Mouse (Mus musculus) erythroblast, adult 5-6 weeks (primary cell): Measurements from ENCODE around the gene Atp23. TPM values are rescaled to one million over a fixed set of nuclear protein-coding genes. Genes with fewer than 3 reads are reported as not detected.
A peak's percentile ranks its signal among the peaks of the same experiment; 100 is the strongest.

Source experiments
- ATAC-seq: replicated peaks from 2 replicates; pipeline ENCODE4 v1.8.0; 2016; ENCODE audit warnings: moderate number of reproducible peaks, mild to moderate bottlenecking, moderate TSS enrichment, inconsistent platforms; ENCODE audit not compliant: poor library complexity, low FRiP score, severe bottlenecking
- total RNA-seq, 2 experiments: library from RNA; stranded (forward) in 1 of 2; stranded (reverse) in 1 of 2; fragments of 150-400 nt in 1 of 2; fragments of 200-764, 138-1000 nt in 1 of 2; gene quantifications; 2 replicates each; pipeline versions ENCODE4 v1.2.3 to v1.2.4; 2015 to 2017; ENCODE audit warnings: low replicate concordance in 2 of 2

The Atp23 gene
- total RNA-seq, 2 experiments from 2014 or later: 0.09 to 0.38 TPM

DNA sequence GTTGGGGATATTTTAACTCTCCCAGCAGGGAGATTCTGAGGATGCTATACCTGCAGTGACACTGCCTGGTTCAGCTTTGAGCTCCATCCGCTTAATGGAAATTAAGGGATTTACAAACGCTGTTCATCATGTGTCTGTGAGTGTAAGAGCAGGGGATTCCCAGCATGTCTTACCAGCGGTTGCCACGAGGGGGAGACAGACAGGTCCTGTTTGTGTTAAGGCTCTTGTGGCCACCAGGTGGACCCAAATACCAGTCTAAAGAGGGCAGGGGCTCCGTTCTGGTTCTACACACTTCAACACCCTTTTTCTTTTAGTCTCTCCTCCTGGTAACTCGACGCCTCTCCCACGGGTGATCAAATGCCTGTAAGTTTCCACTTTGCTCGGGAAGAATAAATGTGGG lies 17.9 kb upstream of the Atp23 start:
- peak; percentile 92 for ATAC-seq

DNA sequence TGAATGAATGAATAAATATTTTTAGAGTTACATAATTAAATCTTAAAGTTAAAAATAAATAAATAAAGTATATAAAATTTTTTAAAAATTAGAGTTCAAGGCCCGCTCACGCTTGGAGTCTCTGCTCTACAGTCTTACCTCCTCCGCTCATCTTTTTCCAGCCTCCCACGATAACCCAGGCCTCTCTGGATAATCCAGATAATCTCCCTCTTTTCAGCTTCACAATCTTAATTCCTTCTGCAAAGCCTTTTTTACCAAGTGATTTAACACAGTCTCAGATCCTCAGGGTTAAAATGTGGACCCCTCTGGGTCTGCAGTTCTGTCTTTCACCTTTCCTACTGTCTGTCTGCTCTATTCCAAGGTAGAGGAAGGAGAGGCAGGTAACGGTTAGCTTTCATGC lies 13.1 kb upstream of the Atp23 start:
- no peak for ATAC-seq

DNA sequence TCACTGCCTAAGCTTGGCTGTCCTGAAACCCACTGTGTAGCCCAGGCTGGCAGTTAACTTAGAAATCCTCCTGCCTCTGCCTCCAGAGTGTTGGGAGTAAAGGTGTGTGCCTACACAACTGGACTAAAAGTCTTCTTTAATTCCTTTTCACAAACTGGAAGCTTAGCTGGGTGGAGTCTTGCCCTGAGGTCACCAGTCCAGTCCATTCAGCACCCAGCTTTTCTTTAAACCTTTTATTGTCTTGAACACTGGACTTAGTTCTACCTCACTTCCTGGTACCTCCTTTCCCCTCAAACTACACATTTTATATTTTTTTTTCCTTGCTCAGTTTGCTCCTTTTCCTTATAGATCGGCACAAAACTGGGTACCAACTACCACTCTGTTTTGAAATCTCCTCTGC lies 10.3 kb upstream of the Atp23 start:
- no peak for ATAC-seq

GRCm38 (mm10) chr10:126906811-126907210 lies 5.7 kb upstream of the Atp23 start:
- ATAC-seq: no peak

- ATAC-seq: peak; percentile 94
Measured at GRCm38 (mm10) chr10:126905650-126906075, 4.5 kb upstream of the Atp23 start.

- no peak for ATAC-seq
Measured at GRCm38 (mm10) chr10:126905086-126905485, 3.9 kb upstream of the Atp23 start.

GRCm38 (mm10) chr10:126904221-126904620 lies 3.1 kb upstream of the Atp23 start:
- ATAC-seq: no peak

- ATAC-seq: no peak
Measured at GRCm38 (mm10) chr10:126901488-126901843, 311 bp upstream of the Atp23 start.

DNA sequence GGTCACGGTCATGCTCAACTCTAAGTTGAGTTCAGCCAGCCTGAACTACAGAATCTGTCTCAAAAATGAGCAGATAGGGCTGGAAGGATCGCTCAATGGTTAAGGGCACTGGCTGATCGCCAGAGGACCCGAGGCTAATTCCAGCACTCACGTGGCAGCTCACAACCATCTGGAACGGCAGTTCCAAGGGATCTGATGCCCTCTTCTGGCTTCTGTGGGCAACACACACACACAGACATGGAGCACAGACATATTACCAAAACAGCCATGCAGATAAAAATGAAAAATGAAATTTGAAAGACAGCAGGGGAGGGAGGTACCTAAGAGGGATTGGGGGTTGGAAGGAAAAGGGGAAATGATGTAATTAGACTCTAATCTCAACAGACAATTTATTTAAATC lies 5.3 kb downstream of the Atp23 start:
- ATAC-seq: no peak

DNA sequence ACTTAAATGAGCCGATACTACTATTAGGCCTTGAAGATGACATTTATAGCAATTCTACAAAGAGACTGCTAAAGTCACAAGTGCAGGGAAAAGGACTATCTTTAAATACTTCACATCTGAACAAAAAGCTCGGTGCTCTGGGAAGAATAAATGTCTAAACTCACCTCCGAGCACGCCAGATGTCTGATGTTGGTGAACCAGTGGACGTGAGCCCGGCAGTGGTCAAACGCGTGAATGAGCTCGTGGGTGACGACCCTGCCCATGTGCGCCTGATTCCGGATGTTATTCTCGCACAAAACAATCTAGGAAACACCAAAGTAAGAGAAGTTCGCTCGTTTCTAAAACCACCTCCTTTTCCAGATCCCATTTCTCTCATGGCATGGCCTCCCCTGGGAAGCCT lies 7.1 kb downstream of the Atp23 start:
- no peak for ATAC-seq

- ATAC-seq: no peak
Measured at GRCm38 (mm10) chr10:126893145-126893544, 8.0 kb downstream of the Atp23 start.

DNA sequence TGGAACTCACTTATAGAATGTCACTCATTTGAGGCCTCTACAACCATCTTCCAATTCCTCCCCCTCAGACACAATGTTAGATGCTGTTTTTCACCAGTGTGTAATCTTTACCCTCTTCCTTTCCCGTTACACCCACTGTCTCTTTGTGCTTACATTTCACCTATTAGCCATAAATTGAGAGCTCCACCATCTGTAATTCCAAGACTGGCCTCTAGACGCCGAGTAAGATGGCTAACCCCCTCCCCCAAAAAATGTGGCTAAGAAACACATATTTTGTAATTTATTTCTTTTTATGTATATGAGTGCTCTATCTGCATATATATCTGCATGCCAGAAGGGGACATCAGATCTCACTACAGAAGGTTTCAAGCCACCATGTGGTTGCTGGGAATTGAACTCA lies 27.4 kb downstream of the Atp23 start:
- no peak for ATAC-seq

GRCm38 (mm10) chr10:126872256-126872655 lies 28.9 kb downstream of the Atp23 start:
- no peak for ATAC-seq

DNA sequence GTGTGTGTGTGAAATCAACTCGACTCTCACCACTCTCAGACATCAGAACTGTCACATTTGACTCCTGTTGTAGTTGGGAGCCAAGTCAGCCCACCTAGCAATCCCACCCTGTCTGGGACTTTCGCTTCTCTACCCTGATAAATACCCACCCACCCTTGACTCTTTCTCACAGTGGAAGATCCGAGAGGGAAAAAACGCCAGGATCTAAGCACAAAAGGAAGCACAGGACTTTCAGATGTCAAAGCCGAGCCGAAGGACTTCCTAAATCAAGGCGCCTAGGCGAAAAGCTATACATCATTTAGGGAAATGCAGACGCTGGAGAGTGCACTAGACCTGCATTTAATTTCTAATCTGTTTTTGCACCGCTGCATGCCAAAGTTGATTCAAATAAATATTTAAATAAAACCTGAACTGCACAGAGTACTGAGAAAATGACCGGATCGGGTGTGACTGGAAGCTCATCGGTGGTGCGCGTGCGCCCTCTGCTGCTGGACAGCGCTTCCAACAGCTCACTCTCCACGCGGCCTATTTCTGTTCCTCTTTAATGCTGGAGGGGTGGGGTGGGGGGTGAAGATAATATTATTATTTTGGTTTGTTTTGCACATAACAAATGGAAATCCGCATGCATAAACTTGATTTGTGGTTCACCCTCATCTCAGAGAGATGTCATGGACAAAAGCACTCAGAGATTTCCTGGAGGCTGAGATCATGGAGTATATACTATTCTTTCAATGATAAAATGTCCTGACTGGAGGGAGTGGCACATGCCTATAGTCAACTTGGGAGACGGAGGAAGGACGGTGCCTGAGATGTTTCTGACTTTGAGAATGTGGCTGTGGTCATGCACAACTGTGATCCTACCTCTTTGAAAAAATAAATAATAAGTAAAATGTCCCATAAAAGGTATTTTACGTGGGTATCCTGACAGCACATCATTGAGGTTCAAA lies 31.5 kb downstream of the Atp23 start:
- peak; percentile 72 for ATAC-seq

DNA sequence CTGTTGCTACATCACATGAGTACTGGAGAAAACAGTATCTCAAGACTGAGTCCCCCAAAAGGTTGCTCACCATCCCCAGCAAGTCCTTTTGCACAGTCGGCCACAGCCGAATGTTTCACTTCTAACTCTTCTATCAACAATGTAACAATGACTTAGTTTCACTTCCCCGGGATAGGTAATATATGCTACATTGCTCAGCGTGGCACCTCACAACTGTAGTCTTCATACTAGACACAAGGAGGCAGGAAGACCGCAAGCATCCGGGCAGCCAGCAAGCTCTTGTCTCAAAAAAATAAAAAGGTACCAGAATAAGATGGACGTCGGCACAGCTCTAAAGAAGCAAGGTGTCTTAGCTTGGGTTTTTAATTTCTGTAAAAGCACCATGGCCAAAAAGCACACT lies 35.9 kb downstream of the Atp23 start:
- no peak for ATAC-seq

GRCm38 (mm10) chr10:126862193-126862592 lies 39.0 kb downstream of the Atp23 start:
- no peak for ATAC-seq

DNA sequence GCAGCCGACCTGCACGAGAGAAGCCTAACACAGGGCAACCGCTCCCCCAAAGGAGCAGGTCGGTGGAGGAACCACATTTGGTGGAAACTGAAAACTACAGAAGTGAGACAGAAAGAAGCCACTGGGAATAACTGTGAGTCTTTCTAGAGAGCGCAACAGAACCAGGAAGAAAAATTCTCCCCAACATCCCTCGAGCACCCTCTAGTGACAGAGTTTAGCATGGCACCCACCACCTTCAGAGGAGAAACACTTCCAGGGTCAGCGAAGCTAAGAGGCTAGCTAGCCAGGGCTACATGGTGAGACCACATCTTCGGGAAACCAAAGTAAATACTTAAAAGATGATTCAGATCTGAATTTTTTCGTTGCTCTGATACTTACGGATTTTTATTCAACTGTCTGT lies 47.9 kb downstream of the Atp23 start:
- ATAC-seq: 0 out of 2 replicates have a peak, but pooled peaks have one; percentile 62

GRCm38 (mm10) chr10:126845309-126845911 lies 55.7 kb downstream of the Atp23 start:
- no peak for ATAC-seq

- no peak for ATAC-seq
Measured at GRCm38 (mm10) chr10:126844689-126845088, 56.5 kb downstream of the Atp23 start.

DNA sequence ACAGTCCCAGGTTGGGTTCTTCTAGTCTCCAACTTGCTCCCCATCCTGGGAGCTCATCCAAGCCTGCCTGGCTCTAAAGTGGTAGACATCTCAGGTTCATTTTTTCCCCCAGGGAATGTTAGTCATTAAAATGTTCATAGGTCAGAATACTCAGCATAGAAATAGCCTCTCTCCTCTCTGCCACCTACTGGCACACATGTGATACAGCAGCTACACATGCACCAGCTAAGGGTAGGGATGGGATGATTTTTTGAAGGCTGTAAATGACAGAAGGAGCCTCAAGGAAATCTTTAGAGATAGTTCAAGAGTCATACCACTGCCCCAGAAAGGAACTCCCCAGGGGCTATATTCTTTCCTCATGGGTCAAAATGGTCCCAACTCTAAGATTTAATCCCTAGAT lies 60.9 kb downstream of the Atp23 start:
- no peak for ATAC-seq

DNA sequence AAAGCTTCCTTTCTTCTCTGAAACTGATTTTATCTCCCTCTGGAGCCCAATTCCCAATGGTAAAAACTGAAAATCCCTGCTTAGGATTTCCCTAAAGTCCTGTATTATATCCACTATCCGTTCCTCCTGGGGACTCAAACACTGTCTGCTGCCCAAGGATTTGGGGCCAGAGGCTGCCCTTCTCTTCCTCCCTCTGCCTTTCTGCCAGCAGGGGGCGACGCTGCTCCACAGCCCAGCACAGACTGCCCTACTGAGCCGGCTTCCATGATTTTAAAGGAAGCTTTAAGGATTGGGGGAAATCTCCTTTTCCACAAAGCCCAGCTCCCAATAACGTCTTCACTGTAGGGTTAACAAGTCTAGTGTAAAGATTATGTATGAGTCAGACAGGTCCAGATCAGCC lies 68.1 kb downstream of the Atp23 start:
- 0 out of 2 replicates have a peak, but pooled peaks have one; percentile 60 for ATAC-seq
